Mouse (Mus musculus): ENCODE results near the gene Pik3r2.
A peak's percentile ranks its signal among the peaks of the same experiment; 100 is the strongest.

Pik3r2 gene

GRCm38 (mm10) chr8:70772075-70772474 is 4.4 kb downstream of the Pik3r2 start:
- DNase-seq = no peak

- no peak for DNase-seq
Observed at GRCm38 (mm10) chr8:70771217-70771616, 5.3 kb downstream of the Pik3r2 start.

- no peak for DNase-seq
Observed at GRCm38 (mm10) chr8:70770748-70771147, 5.8 kb downstream of the Pik3r2 start.

GRCm38 (mm10) chr8:70769858-70770257 is 6.7 kb downstream of the Pik3r2 start:
- no peak for DNase-seq

- peak; percentile 98 to 99 for DNase-seq
Observed at GRCm38 (mm10) chr8:70769359-70769758, 7.2 kb downstream of the Pik3r2 start.

- DNase-seq = peak in 1 of 2 experiments; percentile 44
Observed at GRCm38 (mm10) chr8:70768956-70769355, 7.6 kb downstream of the Pik3r2 start.

- peak; percentile 22 to 31 for DNase-seq
Observed at GRCm38 (mm10) chr8:70768231-70768776, 8.2 kb downstream of the Pik3r2 start.

GRCm38 (mm10) chr8:70767503-70767902 is 9.0 kb downstream of the Pik3r2 start:
- DNase-seq = peak; percentile 29 to 45

- peak; percentile 61 to 65 for DNase-seq
Observed at GRCm38 (mm10) chr8:70766571-70767440, 9.7 kb downstream of the Pik3r2 start.

GRCm38 (mm10) chr8:70765838-70766570 is 10.5 kb downstream of the Pik3r2 start:
- DNase-seq = peak; percentile 46 to 52

- no peak for DNase-seq
Observed at GRCm38 (mm10) chr8:70765329-70765728, 11.2 kb downstream of the Pik3r2 start.

GRCm38 (mm10) chr8:70764676-70765075 is 11.8 kb downstream of the Pik3r2 start:
- peak in 1 of 2 experiments; percentile 38 for DNase-seq

GRCm38 (mm10) chr8:70764026-70764425 is 12.5 kb downstream of the Pik3r2 start:
- DNase-seq = no peak

- DNase-seq = peak; percentile 85 to 88
Observed at GRCm38 (mm10) chr8:70763354-70763753, 13.2 kb downstream of the Pik3r2 start.

- DNase-seq = peak in 1 of 2 experiments; percentile 16
Observed at GRCm38 (mm10) chr8:70762118-70762517, 14.4 kb downstream of the Pik3r2 start.

- peak; percentile 96 to 97 for DNase-seq
Observed at GRCm38 (mm10) chr8:70760775-70761406, 15.6 kb downstream of the Pik3r2 start, which contains the start of gene Mpv17l2. Gene Mpv17l2 (minus strand): TSS chr8:70760946.

GRCm38 (mm10) chr8:70760350-70760749 is 16.2 kb downstream of the Pik3r2 start:
- DNase-seq = no peak

- DNase-seq = peak; percentile 86 to 92
Observed at GRCm38 (mm10) chr8:70758616-70759561, 17.6 kb downstream of the Pik3r2 start.

- DNase-seq = peak; percentile 88 to 91
Observed at GRCm38 (mm10) chr8:70758308-70758615, 18.3 kb downstream of the Pik3r2 start.

GRCm38 (mm10) chr8:70757523-70758307 is 18.8 kb downstream of the Pik3r2 start:
- peak; percentile 76 for DNase-seq

GRCm38 (mm10) chr8:70756476-70757040 is 20.0 kb downstream of the Pik3r2 start:
- peak; percentile 14 to 23 for DNase-seq
